Mouse (Mus musculus): ENCODE measurements at regions not wholly inside any gene's neighbourhood (a gene's known extent, or its start where the extent isn't known, plus 50 kb on each side); places are given as distances from the start of the nearest gene placed in this dataset.

DNA sequence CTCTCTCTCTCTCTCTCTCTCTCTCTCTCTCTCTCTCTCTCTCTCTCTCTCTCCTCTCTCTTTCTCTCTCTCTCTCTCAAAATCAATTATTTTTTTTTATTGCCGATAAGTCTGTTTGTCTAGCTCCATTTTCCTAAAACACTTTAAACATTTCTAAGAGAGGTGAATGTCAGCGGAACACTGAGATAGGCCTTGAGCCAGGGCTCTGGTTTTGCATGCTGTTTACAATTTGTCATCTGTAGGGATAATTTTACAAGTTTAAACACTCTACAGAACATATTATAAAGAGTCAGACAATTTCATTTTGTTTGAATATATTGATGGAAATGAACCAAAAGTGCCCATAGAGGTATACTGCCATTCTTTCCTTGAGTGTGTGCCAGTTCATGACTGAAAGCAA is 736.2 kb downstream of the Cdh8 start:
- TF ChIP-seq CTCF (IDR thresholded peaks at IDR 0.05; ENCODE audit: low read depth, low read length) (no peak), POLR2A (IDR thresholded peaks at IDR 0.05; ENCODE audit: extremely low read depth, insufficient read depth, low read length) (no peak)
